Mouse (Mus musculus) forebrain, embryonic 11.5 days (tissue): ENCODE measurements around the gene Gm20825. TPM values are rescaled to one million over a fixed set of nuclear protein-coding genes. Genes with fewer than 3 reads are reported as not detected.
"Not testable (repeated sequence)": the region's sequence is repeated elsewhere in the genome, so short reads cannot be mapped to it uniquely, and the experiment has no call there.

ENCODE experiments used
- ATAC-seq: fragments of 200-750 bp; cut with Nextera tagmentation; replicated peaks from 2 replicates; pipeline ENCODE4 v1.8.0; 2017; ENCODE audit warnings: moderate TSS enrichment; ENCODE audit not compliant: low FRiP score
- DNase-seq: peaks from one replicate; pipeline ENCODE4 v3.0.0-alpha.2; 2017; ENCODE audit warnings: low spot score
- H3K27ac ChIP-seq: fragments of 300-500 bp; sonication (generic); 2 replicates; pipeline ENCODE4 v1.5.1; 2014; ENCODE audit warnings: low read depth, low read length
- H3K27me3 ChIP-seq: fragments of 300-500 bp; sonication (generic); 2 replicates; pipeline ENCODE4 v1.6.1; 2014; ENCODE audit warnings: mild to moderate bottlenecking, low read length, mixed read lengths; ENCODE audit not compliant: control insufficient read depth, insufficient read depth
- H3K36me3 ChIP-seq: fragments of 300-500 bp; sonication (generic); 2 replicates; pipeline ENCODE4 v1.6.1; 2014; ENCODE audit warnings: mild to moderate bottlenecking, low read length, moderate library complexity, mixed read lengths; ENCODE audit not compliant: control insufficient read depth, insufficient read depth
- H3K4me1 ChIP-seq: fragments of 300-500 bp; sonication (generic); replicated peaks from 2 replicates; pipeline ENCODE4 v1.6.1; 2014; ENCODE audit warnings: low read length, mixed read lengths; ENCODE audit not compliant: control insufficient read depth, insufficient read depth
- H3K4me2 ChIP-seq: fragments of 300-500 bp; sonication (generic); 2 replicates; pipeline ENCODE4 v1.6.1; 2014; ENCODE audit warnings: low read depth, mild to moderate bottlenecking, low read length, moderate library complexity, mixed read lengths; ENCODE audit not compliant: severe bottlenecking
- H3K4me3 ChIP-seq: fragments of 300-500 bp; sonication (generic); 2 replicates; pipeline ENCODE4 v1.5.1; 2014; ENCODE audit warnings: low read depth, low read length
- H3K9ac ChIP-seq: fragments of 300-500 bp; sonication (generic); 2 replicates; pipeline ENCODE4 v1.6.1; 2014; ENCODE audit warnings: low read length
- H3K9me3 ChIP-seq: fragments of 300-500 bp; sonication (generic); 2 replicates; pipeline ENCODE4 v1.6.1; 2016; ENCODE audit warnings: low read length, mixed read lengths; ENCODE audit not compliant: control insufficient read depth
- WGBS: fragments of 180-500 bp; shearing (Covaris S2); extraction: QIAGEN DNeasy Blood & Tissue Kit; methylation state at CpG from one replicate; pipeline ENCODE4 v1.1.7; 2014; 5-methylcytosine and 5-hydroxymethylcytosine counted together
- polyA plus RNA-seq: library from polyadenylated mRNA; unstranded; fragments of >200 nt; fragmentation: Nextera tagmentation; extraction: Ambion mirVana; gene quantifications from 2 replicates; pipeline ENCODE4 v1.2.1, GENCODE M21; 2014

The Gm20825 gene
- polyA plus RNA-seq: not detected in 2 replicates

DNA sequence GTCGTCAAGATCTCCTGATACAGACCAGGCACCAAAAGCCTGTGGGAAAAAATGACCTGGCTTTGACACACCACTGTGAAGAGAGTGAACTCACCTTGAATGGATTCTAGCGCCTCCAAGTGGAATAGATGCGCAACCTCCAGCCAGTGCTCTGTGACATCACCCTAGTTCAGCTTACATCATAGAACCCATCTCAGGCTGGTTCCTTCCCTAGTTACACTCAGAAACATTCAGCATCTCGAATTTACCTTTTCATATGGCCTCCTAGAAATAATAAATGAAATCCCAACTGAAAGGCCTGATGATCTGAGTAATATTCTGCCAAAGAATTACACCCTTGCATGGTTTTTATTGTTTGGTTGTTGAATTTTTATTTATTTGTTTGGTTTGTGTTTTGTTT is at the start of gene Gm20825:
Gene Gm20825 (minus strand): TSS at position 101 of the 400 bp plus-strand sequence.
- not testable (repeated sequence) for DNase-seq, H3K27ac ChIP-seq, H3K4me1 ChIP-seq, H3K9ac ChIP-seq, H3K9me3 ChIP-seq, H3K36me3 ChIP-seq, H3K4me3 ChIP-seq, H3K4me2 ChIP-seq, H3K27me3 ChIP-seq, ATAC-seq
- WGBS: 90% methylated on average over 2 of the region's 4 CpGs

Other genes starting within 250 kb of the Gm20825 start
- gene Gm29049, start 74.3 kb downstream of the Gm20825 start, polyA plus RNA-seq: not detected in 2 replicates
- not detected in 2 replicates for gene Gm20824, start 186.4 kb upstream of the Gm20825 start, polyA plus RNA-seq